Mouse (Mus musculus): ENCODE data around the gene Adamts5. TPM values are rescaled to one million over a fixed set of nuclear protein-coding genes. Genes with fewer than 3 reads are reported as not detected.

Gene Adamts5
- polyA plus RNA-seq, 2 experiments, result 0.11 to 0.25 TPM

GRCm38 (mm10) chr16:85874141-85874540 is 27.5 kb downstream of the Adamts5 start:
- H3K27me3 ChIP-seq (ENCODE audit: control insufficient read depth, insufficient read depth, low read length), result no peaks in the 10 kb centered on the region
- TF ChIP-seq EP300 (IDR thresholded peaks at IDR 0.05; ENCODE audit: low read depth) (no peak), CTCF (IDR thresholded peaks at IDR 0.05; ENCODE audit: low read depth) (no peak)
- no peaks in the 10 kb centered on the region for H3K36me3 ChIP-seq (replicated peaks; ENCODE audit: control insufficient read depth, insufficient read depth, low read depth)
- H3K9ac ChIP-seq (replicated peaks), result no peak overlapping the region
- no peak overlapping the region for H3K4me3 ChIP-seq (ENCODE audit: insufficient read depth in 1 of 2, low read depth in 2 of 2, low read length in 2 of 2)
- 51% methylated on average over 3 of the region's 3 CpGs for WGBS (ENCODE audit: insufficient replicate concordance)
- no peak for ATAC-seq (ENCODE audit: insufficient read depth)
- H3K27ac ChIP-seq, result no peak overlapping the region
- no peaks in the 10 kb centered on the region for H3K4me1 ChIP-seq (replicated peaks; ENCODE audit: control insufficient read depth in 2 of 2, insufficient read depth in 2 of 2, low read length in 1 of 2)
- no peak for DNase-seq (ENCODE audit: low read depth in 3 of 3, low spot score in 3 of 3)
- H3K9me3 ChIP-seq (ENCODE audit: control insufficient read depth, low read length), result no peaks in the 10 kb centered on the region
- H3K4me2 ChIP-seq (ENCODE audit: low read depth), result no peak overlapping the region

DNA sequence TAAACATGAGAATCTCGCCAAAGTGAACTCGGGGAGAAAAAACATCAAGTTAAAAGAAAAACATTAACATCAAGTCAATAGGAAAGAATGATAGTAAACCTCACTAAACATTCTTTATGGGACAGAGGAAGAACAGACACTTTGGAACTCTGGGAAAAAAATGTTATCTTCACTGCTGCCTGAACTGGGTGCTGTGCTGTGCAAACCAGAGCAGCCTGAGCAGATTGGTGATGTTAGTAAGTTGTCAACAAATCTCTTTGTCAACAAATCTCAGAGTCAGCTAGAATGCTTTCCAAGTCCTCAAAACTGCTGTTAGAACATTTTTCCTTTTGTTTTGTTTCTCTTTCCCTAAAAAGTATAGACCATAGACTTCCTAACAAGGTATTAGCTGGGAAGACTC is 29.7 kb downstream of the Adamts5 start:
- 50% methylated on average over 2 of the region's 2 CpGs for WGBS (ENCODE audit: insufficient replicate concordance)
- H3K9me3 ChIP-seq (ENCODE audit: control insufficient read depth, low read length), result no peaks in the 10 kb centered on the region
- H3K4me2 ChIP-seq (ENCODE audit: low read depth), result no peak overlapping the region
- no peaks in the 10 kb centered on the region for H3K36me3 ChIP-seq (replicated peaks; ENCODE audit: control insufficient read depth, insufficient read depth, low read depth)
- DNase-seq (ENCODE audit: low read depth in 3 of 3, low spot score in 3 of 3) (no peak), ATAC-seq (ENCODE audit: insufficient read depth) (no peak)
- no peaks in the 10 kb centered on the region for H3K4me1 ChIP-seq (replicated peaks; ENCODE audit: control insufficient read depth in 2 of 2, insufficient read depth in 2 of 2, low read length in 1 of 2)
- TF ChIP-seq EP300 (IDR thresholded peaks at IDR 0.05; ENCODE audit: low read depth) (no peak), CTCF (IDR thresholded peaks at IDR 0.05; ENCODE audit: low read depth) (no peak)
- H3K27ac ChIP-seq, result no peak overlapping the region
- no peak overlapping the region for H3K4me3 ChIP-seq (ENCODE audit: insufficient read depth in 1 of 2, low read depth in 2 of 2, low read length in 2 of 2)
- H3K27me3 ChIP-seq (ENCODE audit: control insufficient read depth, insufficient read depth, low read length), result no peaks in the 10 kb centered on the region
- no peak overlapping the region for H3K9ac ChIP-seq (replicated peaks)

DNA sequence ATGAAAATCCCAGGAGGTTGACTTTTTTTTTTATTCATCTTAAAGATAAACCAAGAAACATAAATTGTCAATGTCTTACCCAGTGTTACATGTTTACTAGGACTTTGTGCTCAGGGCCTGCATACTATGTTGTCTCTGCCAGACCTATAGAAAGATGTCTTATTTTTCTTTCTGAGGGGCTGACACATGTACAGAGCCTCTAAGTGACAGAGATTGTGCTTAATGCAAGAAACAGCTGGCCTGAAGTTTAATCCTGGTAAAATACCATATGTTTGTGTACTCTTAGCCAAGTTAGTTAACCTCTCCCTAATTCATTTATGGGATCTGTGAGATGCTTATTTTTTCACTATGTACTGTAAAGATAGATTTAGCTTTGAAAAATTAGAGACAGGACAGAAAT is 30.4 kb downstream of the Adamts5 start:
- Histone ChIP-seq H3K9me3 (ENCODE audit: control insufficient read depth, low read length) (no peaks in the 10 kb centered on the region), H3K4me1 (replicated peaks; ENCODE audit: control insufficient read depth in 2 of 2, insufficient read depth in 2 of 2, low read length in 1 of 2) (no peaks in the 10 kb centered on the region), H3K4me3 (ENCODE audit: insufficient read depth in 1 of 2, low read depth in 2 of 2, low read length in 2 of 2) (no peak overlapping the region), H3K27ac (no peak overlapping the region), H3K4me2 (ENCODE audit: low read depth) (no peak overlapping the region), H3K9ac (replicated peaks) (no peak overlapping the region), H3K36me3 (replicated peaks; ENCODE audit: control insufficient read depth, insufficient read depth, low read depth) (no peaks in the 10 kb centered on the region), H3K27me3 (ENCODE audit: control insufficient read depth, insufficient read depth, low read length) (no peaks in the 10 kb centered on the region)
- no peak for TF ChIP-seq EP300 (IDR thresholded peaks at IDR 0.05; ENCODE audit: low read depth)
- no peak for TF ChIP-seq CTCF (IDR thresholded peaks at IDR 0.05; ENCODE audit: low read depth)
- no peak for ATAC-seq (ENCODE audit: insufficient read depth)
- no peak for DNase-seq (ENCODE audit: low read depth in 3 of 3, low spot score in 3 of 3)

DNA sequence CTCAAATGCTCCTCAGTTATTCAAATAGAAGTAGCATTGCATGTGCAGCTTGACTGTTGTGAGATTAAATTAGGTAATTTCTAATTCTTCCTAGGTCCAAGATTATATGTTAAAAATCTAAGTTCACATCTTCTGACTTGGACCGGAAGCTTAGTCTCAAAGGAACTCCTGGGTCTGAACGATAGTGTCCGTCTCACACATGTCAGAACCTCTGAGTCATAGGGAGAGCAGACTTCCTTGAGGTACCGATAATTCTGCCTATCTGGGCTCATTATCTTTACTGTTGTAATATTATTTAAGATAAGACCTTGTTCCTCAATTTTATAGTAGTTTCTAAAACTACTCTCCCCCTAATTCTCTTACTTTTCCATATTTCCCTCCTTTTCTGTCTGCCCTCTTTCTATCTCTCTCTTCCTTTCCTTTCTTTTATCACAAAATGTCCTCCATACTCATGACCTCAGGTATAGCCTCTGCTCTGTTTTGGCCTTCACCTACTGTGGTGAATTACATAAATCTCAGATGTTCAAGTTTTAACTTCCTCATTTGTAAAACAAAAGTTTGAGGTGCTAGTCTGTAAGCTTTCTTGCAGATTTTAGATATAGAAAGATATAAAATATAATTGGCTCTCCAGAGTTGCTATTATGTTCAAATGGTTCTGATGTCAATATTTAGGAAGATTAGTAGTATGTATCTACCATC is 36.8 kb downstream of the Adamts5 start:
- Histone ChIP-seq H3K27ac (no peak overlapping the region), H3K4me1 (replicated peaks; ENCODE audit: control insufficient read depth in 2 of 2, insufficient read depth in 2 of 2, low read length in 1 of 2) (no peaks in the 10 kb centered on the region), H3K4me3 (ENCODE audit: insufficient read depth in 1 of 2, low read depth in 2 of 2, low read length in 2 of 2) (no peak overlapping the region), H3K36me3 (replicated peaks; ENCODE audit: control insufficient read depth, insufficient read depth, low read depth) (no peaks in the 10 kb centered on the region), H3K9ac (replicated peaks) (no peak overlapping the region), H3K9me3 (ENCODE audit: control insufficient read depth, low read length) (no peaks in the 10 kb centered on the region), H3K4me2 (ENCODE audit: low read depth) (no peak overlapping the region), H3K27me3 (ENCODE audit: control insufficient read depth, insufficient read depth, low read length) (no peaks in the 10 kb centered on the region)
- 40% methylated on average over 4 of the region's 4 CpGs for WGBS (ENCODE audit: insufficient replicate concordance)
- TF ChIP-seq EP300 (IDR thresholded peaks at IDR 0.05; ENCODE audit: low read depth), result no peak
- no peak for TF ChIP-seq CTCF (IDR thresholded peaks at IDR 0.05; ENCODE audit: low read depth)
- DNase-seq (ENCODE audit: low read depth in 3 of 3, low spot score in 3 of 3) (no peak), ATAC-seq (ENCODE audit: insufficient read depth) (no peak)

DNA sequence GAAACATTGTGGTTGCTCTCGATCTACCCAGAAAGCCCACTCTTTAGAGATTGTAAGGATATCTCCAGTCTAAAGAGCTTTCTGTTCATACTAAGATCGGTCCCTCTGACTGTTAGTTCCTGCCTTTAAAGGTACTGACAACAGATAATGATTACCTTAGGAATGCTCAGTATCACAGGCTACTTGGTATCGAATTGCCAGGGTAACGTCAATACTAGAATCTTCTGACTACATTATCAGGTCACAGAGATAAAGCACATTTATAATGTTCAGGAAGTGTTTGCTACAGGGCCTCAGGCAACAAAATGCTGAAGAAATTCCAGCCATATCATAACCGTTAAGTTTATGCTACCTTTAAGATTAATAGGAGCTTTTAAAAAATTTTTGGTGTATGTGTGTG is 47.1 kb downstream of the Adamts5 start:
- Histone ChIP-seq H3K27me3 (ENCODE audit: control insufficient read depth, insufficient read depth, low read length) (no peaks in the 10 kb centered on the region), H3K4me1 (replicated peaks; ENCODE audit: control insufficient read depth in 2 of 2, insufficient read depth in 2 of 2, low read length in 1 of 2) (no peaks in the 10 kb centered on the region), H3K36me3 (replicated peaks; ENCODE audit: control insufficient read depth, insufficient read depth, low read depth) (no peaks in the 10 kb centered on the region), H3K9me3 (ENCODE audit: control insufficient read depth, low read length) (no peaks in the 10 kb centered on the region), H3K27ac (no peak overlapping the region), H3K9ac (replicated peaks) (no peak overlapping the region), H3K4me3 (ENCODE audit: insufficient read depth in 1 of 2, low read depth in 2 of 2, low read length in 2 of 2) (no peak overlapping the region), H3K4me2 (ENCODE audit: low read depth) (no peak overlapping the region)
- ATAC-seq (ENCODE audit: insufficient read depth), result no peak
- WGBS (ENCODE audit: insufficient replicate concordance), result 63% methylated on average over 5 of the region's 5 CpGs
- no peak for DNase-seq (ENCODE audit: low read depth in 3 of 3, low spot score in 3 of 3)
- TF ChIP-seq CTCF (IDR thresholded peaks at IDR 0.05; ENCODE audit: low read depth) (no peak), EP300 (IDR thresholded peaks at IDR 0.05; ENCODE audit: low read depth) (no peak)

All from liver, embryonic 14.5 days (tissue).